Mouse (Mus musculus): ENCODE data around the gene Sema6d. TPM values are rescaled to one million over a fixed set of nuclear protein-coding genes. Genes with fewer than 3 reads are reported as not detected.

Gene Sema6d
- polyA plus RNA-seq, 1 experiment from 2014 or later: 19.0 TPM

GRCm38 (mm10) chr2:124338296-124338695, 248.5 kb downstream of the Sema6d start:
- Histone ChIP-seq H3K9me3 (ENCODE audit: control insufficient read depth, low read length) (no peaks in the 10 kb centered on the region), H3K4me1 (replicated peaks; ENCODE audit: control insufficient read depth, insufficient read depth, low read length) (0 out of 2 replicates have a peak, but pooled peaks cover 3% of the 10 kb centered on the region), H3K36me3 (ENCODE audit: control insufficient read depth, insufficient read depth, low read length) (no peaks in the 10 kb centered on the region), H3K27me3 (ENCODE audit: control insufficient read depth, insufficient read depth, low read depth, low read length) (no peaks in the 10 kb centered on the region), H3K4me2 (ENCODE audit: low read depth, low read length) (no peak overlapping the region), H3K27ac (ENCODE audit: low read length) (no peak overlapping the region), H3K9ac (ENCODE audit: low read length) (no peak overlapping the region), H3K4me3 (ENCODE audit: low read length) (no peak overlapping the region)
- no peak for ATAC-seq (ENCODE audit: low read depth)
- 80% methylated on average over 6 of the region's 6 CpGs for WGBS

DNA sequence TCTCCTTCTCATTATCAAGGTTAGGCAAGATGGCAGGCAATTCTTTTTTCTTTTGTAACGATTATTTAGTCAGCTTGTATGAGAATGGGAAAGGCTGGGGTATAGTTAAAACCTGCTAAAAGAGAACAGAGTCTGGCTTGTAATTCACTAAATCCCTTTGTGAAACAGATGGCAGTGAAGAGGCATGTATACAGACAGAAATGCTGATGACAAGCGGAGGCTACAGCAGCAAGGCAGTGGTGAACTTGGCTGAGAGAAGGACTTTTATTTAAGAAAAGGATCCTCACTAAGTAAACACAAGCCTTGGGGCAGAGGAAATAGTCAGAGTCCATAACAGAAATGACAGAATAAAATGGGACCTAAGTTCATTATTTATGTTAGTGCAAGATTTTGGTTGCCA, 264.4 kb downstream of the Sema6d start:
- Histone ChIP-seq H3K27ac (ENCODE audit: low read length) (no peak overlapping the region), H3K27me3 (ENCODE audit: control insufficient read depth, insufficient read depth, low read depth, low read length) (no peaks in the 10 kb centered on the region), H3K9ac (ENCODE audit: low read length) (no peak overlapping the region), H3K9me3 (ENCODE audit: control insufficient read depth, low read length) (no peaks in the 10 kb centered on the region; the same call in 1 of the 2 replicates), H3K4me2 (ENCODE audit: low read depth, low read length) (no peak overlapping the region), H3K36me3 (ENCODE audit: control insufficient read depth, insufficient read depth, low read length) (no peaks in the 10 kb centered on the region), H3K4me3 (ENCODE audit: low read length) (no peak overlapping the region), H3K4me1 (replicated peaks; ENCODE audit: control insufficient read depth, insufficient read depth, low read length) (peaks cover 3% of the 10 kb centered on the region)
- ATAC-seq (ENCODE audit: low read depth): no peak
- WGBS: 62% methylated on average over 2 of the region's 2 CpGs

GRCm38 (mm10) chr2:124354716-124355115, 264.9 kb downstream of the Sema6d start:
- Histone ChIP-seq H3K27me3 (ENCODE audit: control insufficient read depth, insufficient read depth, low read depth, low read length) (no peaks in the 10 kb centered on the region), H3K36me3 (ENCODE audit: control insufficient read depth, insufficient read depth, low read length) (no peaks in the 10 kb centered on the region), H3K27ac (ENCODE audit: low read length) (no peak overlapping the region), H3K4me3 (ENCODE audit: low read length) (no peak overlapping the region), H3K9ac (ENCODE audit: low read length) (no peak overlapping the region), H3K9me3 (ENCODE audit: control insufficient read depth, low read length) (no peaks in the 10 kb centered on the region; the same call in 1 of the 2 replicates), H3K4me2 (ENCODE audit: low read depth, low read length) (no peak overlapping the region), H3K4me1 (replicated peaks; ENCODE audit: control insufficient read depth, insufficient read depth, low read length) (peaks cover 3% of the 10 kb centered on the region)
- no peak for ATAC-seq (ENCODE audit: low read depth)
- WGBS: 68% methylated on average over 2 of the region's 2 CpGs

GRCm38 (mm10) chr2:124369291-124369690, 279.5 kb downstream of the Sema6d start:
- no peaks in the 10 kb centered on the region for H3K9me3 ChIP-seq (ENCODE audit: control insufficient read depth, low read length)
- ATAC-seq (ENCODE audit: low read depth): no peak
- H3K27me3 ChIP-seq (ENCODE audit: control insufficient read depth, insufficient read depth, low read depth, low read length): no peaks in the 10 kb centered on the region
- peaks cover 8% of the 10 kb centered on the region; the same call in 1 of the 2 replicates for H3K4me1 ChIP-seq (replicated peaks; ENCODE audit: control insufficient read depth, insufficient read depth, low read length)
- no peak overlapping the region for H3K4me3 ChIP-seq (ENCODE audit: low read length)
- WGBS: 57% methylated on average over 1 of the region's 1 CpGs
- no peaks in the 10 kb centered on the region for H3K36me3 ChIP-seq (ENCODE audit: control insufficient read depth, insufficient read depth, low read length)
- no peak overlapping the region for H3K9ac ChIP-seq (ENCODE audit: low read length)
- no peak overlapping the region for H3K4me2 ChIP-seq (ENCODE audit: low read depth, low read length)
- H3K27ac ChIP-seq (ENCODE audit: low read length): 0 out of 2 replicates have a peak overlapping the region, but pooled peaks have one; percentile 32

GRCm38 (mm10) chr2:124369991-124370390, 280.2 kb downstream of the Sema6d start:
- Histone ChIP-seq H3K4me1 (replicated peaks; ENCODE audit: control insufficient read depth, insufficient read depth, low read length) (peaks cover 8% of the 10 kb centered on the region; the same call in 1 of the 2 replicates), H3K36me3 (ENCODE audit: control insufficient read depth, insufficient read depth, low read length) (no peaks in the 10 kb centered on the region), H3K4me2 (ENCODE audit: low read depth, low read length) (no peak overlapping the region), H3K27ac (ENCODE audit: low read length) (peak overlapping the region; percentile 48; the same call in 1 of the 2 replicates), H3K9ac (ENCODE audit: low read length) (no peak overlapping the region), H3K9me3 (ENCODE audit: control insufficient read depth, low read length) (no peaks in the 10 kb centered on the region), H3K27me3 (ENCODE audit: control insufficient read depth, insufficient read depth, low read depth, low read length) (no peaks in the 10 kb centered on the region), H3K4me3 (ENCODE audit: low read length) (no peak overlapping the region)
- 54% methylated on average over 2 of the region's 2 CpGs for WGBS
- peak; percentile 81 for ATAC-seq (ENCODE audit: low read depth)

DNA sequence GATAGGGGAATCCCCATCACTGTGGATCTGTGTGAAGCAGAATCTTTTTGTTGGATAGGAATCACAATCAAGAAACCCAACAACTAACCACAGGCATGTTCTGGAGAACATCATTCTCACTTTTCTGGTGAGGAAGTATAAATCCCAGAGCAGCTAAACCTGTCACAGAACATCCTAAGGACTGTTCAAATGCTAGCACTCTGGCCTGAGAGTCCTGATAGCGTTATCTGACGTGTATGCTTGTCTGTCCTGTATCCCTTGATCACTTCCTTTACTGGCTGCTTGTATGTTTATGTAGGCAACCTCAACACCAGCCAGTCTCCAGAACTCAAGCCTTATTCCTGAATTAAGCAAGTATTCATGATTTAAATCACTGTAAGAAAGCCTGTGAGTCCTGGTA, 281.6 kb downstream of the Sema6d start:
- no peaks in the 10 kb centered on the region for H3K27me3 ChIP-seq (ENCODE audit: control insufficient read depth, insufficient read depth, low read depth, low read length)
- H3K4me3 ChIP-seq (ENCODE audit: low read length): no peak overlapping the region
- H3K36me3 ChIP-seq (ENCODE audit: control insufficient read depth, insufficient read depth, low read length): no peaks in the 10 kb centered on the region
- H3K4me2 ChIP-seq (ENCODE audit: low read depth, low read length): no peak overlapping the region
- 37% methylated on average over 2 of the region's 2 CpGs for WGBS
- peaks cover 8% of the 10 kb centered on the region; the same call in 1 of the 2 replicates for H3K4me1 ChIP-seq (replicated peaks; ENCODE audit: control insufficient read depth, insufficient read depth, low read length)
- H3K9ac ChIP-seq (ENCODE audit: low read length): no peak overlapping the region
- H3K27ac ChIP-seq (ENCODE audit: low read length): no peak overlapping the region
- ATAC-seq (ENCODE audit: low read depth): no peak
- no peaks in the 10 kb centered on the region for H3K9me3 ChIP-seq (ENCODE audit: control insufficient read depth, low read length)

GRCm38 (mm10) chr2:124385053-124385452, 295.3 kb downstream of the Sema6d start:
- H3K27me3 ChIP-seq (ENCODE audit: control insufficient read depth, insufficient read depth, low read depth, low read length): no peaks in the 10 kb centered on the region
- no peaks in the 10 kb centered on the region for H3K9me3 ChIP-seq (ENCODE audit: control insufficient read depth, low read length)
- 71% methylated on average over 1 of the region's 1 CpGs for WGBS
- H3K27ac ChIP-seq (ENCODE audit: low read length): no peak overlapping the region
- no peaks in the 10 kb centered on the region for H3K4me1 ChIP-seq (replicated peaks; ENCODE audit: control insufficient read depth, insufficient read depth, low read length)
- ATAC-seq (ENCODE audit: low read depth): no peak
- no peak overlapping the region for H3K4me3 ChIP-seq (ENCODE audit: low read length)
- no peak overlapping the region for H3K9ac ChIP-seq (ENCODE audit: low read length)
- H3K4me2 ChIP-seq (ENCODE audit: low read depth, low read length): no peak overlapping the region
- no peaks in the 10 kb centered on the region for H3K36me3 ChIP-seq (ENCODE audit: control insufficient read depth, insufficient read depth, low read length)

- Histone ChIP-seq H3K9ac (ENCODE audit: low read length) (no peak overlapping the region), H3K4me1 (replicated peaks; ENCODE audit: control insufficient read depth, insufficient read depth, low read length) (no peaks in the 10 kb centered on the region), H3K27me3 (ENCODE audit: control insufficient read depth, insufficient read depth, low read depth, low read length) (no peaks in the 10 kb centered on the region), H3K9me3 (ENCODE audit: control insufficient read depth, low read length) (no peaks in the 10 kb centered on the region), H3K27ac (ENCODE audit: low read length) (no peak overlapping the region), H3K36me3 (ENCODE audit: control insufficient read depth, insufficient read depth, low read length) (no peaks in the 10 kb centered on the region), H3K4me3 (ENCODE audit: low read length) (no peak overlapping the region), H3K4me2 (ENCODE audit: low read depth, low read length) (no peak overlapping the region)
- ATAC-seq (ENCODE audit: low read depth): peak; percentile 54; the same call in 1 of the 2 replicates
- 38% methylated on average over 1 of the region's 1 CpGs for WGBS
Observed at GRCm38 (mm10) chr2:124385722-124386121, 296.0 kb downstream of the Sema6d start.

- no peak overlapping the region for H3K4me2 ChIP-seq (ENCODE audit: low read depth, low read length)
- no peak overlapping the region for H3K4me3 ChIP-seq (ENCODE audit: low read length)
- no peaks in the 10 kb centered on the region for H3K4me1 ChIP-seq (replicated peaks; ENCODE audit: control insufficient read depth, insufficient read depth, low read length)
- H3K27ac ChIP-seq (ENCODE audit: low read length): no peak overlapping the region
- no peaks in the 10 kb centered on the region for H3K9me3 ChIP-seq (ENCODE audit: control insufficient read depth, low read length)
- no peaks in the 10 kb centered on the region for H3K27me3 ChIP-seq (ENCODE audit: control insufficient read depth, insufficient read depth, low read depth, low read length)
- 85% methylated on average over 1 of the region's 1 CpGs for WGBS
- no peak overlapping the region for H3K9ac ChIP-seq (ENCODE audit: low read length)
- H3K36me3 ChIP-seq (ENCODE audit: control insufficient read depth, insufficient read depth, low read length): no peaks in the 10 kb centered on the region
- ATAC-seq (ENCODE audit: low read depth): no peak
Observed at GRCm38 (mm10) chr2:124388269-124388668, 298.5 kb downstream of the Sema6d start.

GRCm38 (mm10) chr2:124396733-124397132, 307.0 kb downstream of the Sema6d start:
- no peaks in the 10 kb centered on the region for H3K27me3 ChIP-seq (ENCODE audit: control insufficient read depth, insufficient read depth, low read depth, low read length)

More at GRCm38 (mm10) chr2:124396733-124397132, 307.0 kb downstream of the Sema6d start:
- no peak overlapping the region for H3K4me3 ChIP-seq (ENCODE audit: low read length)
- no peak overlapping the region for H3K27ac ChIP-seq (ENCODE audit: low read length)
- no peak overlapping the region for H3K9ac ChIP-seq (ENCODE audit: low read length)
- no peak for ATAC-seq (ENCODE audit: low read depth)
- WGBS: 75% methylated on average over 4 of the region's 4 CpGs
- no peaks in the 10 kb centered on the region for H3K4me1 ChIP-seq (replicated peaks; ENCODE audit: control insufficient read depth, insufficient read depth, low read length)
- no peak overlapping the region for H3K4me2 ChIP-seq (ENCODE audit: low read depth, low read length)
- H3K9me3 ChIP-seq (ENCODE audit: control insufficient read depth, low read length): no peaks in the 10 kb centered on the region
- no peaks in the 10 kb centered on the region for H3K36me3 ChIP-seq (ENCODE audit: control insufficient read depth, insufficient read depth, low read length)

Measured in lung, embryonic 16.5 days (tissue).